Mouse (Mus musculus) forebrain, embryonic 16.5 days (tissue): ENCODE data around the gene Adam11. TPM values are rescaled to one million over a fixed set of nuclear protein-coding genes. Genes with fewer than 3 reads are reported as not detected.
A peak's percentile ranks its signal among the peaks of the same experiment; 100 is the strongest.
"Not testable (repeated sequence)": the region's sequence is repeated elsewhere in the genome, so short reads cannot be mapped to it uniquely, and the experiment has no call there.

Experiments used
- ATAC-seq: fragments of 200-750 bp; cut with Nextera tagmentation; 2 replicates; pipeline ENCODE4 v1.8.0; 2017; ENCODE audit warnings: mild to moderate bottlenecking, moderate library complexity
- H3K27ac ChIP-seq: fragments of 300-500 bp; sonication (generic); 2 replicates; pipeline ENCODE4 v1.5.1; 2014; ENCODE audit warnings: low read length, control low read depth
- H3K27me3 ChIP-seq: fragments of 300-500 bp; sonication (generic); replicated peaks from 2 replicates; pipeline ENCODE4 v1.6.1; 2014; ENCODE audit warnings: low read length; ENCODE audit not compliant: control insufficient read depth, insufficient read depth
- H3K36me3 ChIP-seq: fragments of 300-500 bp; sonication (generic); 2 replicates; pipeline ENCODE4 v1.6.1; 2014; ENCODE audit not compliant: control insufficient read depth, insufficient read depth
- H3K4me1 ChIP-seq: fragments of 300-500 bp; sonication (generic); replicated peaks from 2 replicates; pipeline ENCODE4 v1.6.1; 2014; ENCODE audit warnings: low read length; ENCODE audit not compliant: control insufficient read depth, insufficient read depth
- H3K4me2 ChIP-seq: fragments of 300-500 bp; sonication (generic); 2 replicates; pipeline ENCODE4 v1.6.1; 2014; ENCODE audit warnings: mild to moderate bottlenecking, low read length, control low read depth
- H3K4me3 ChIP-seq: fragments of 300-500 bp; sonication (generic); replicated peaks from 2 replicates; pipeline ENCODE4 v1.5.1; 2014; ENCODE audit warnings: mild to moderate bottlenecking, low read length, control low read depth
- H3K9ac ChIP-seq: fragments of 300-500 bp; sonication (generic); replicated peaks from 2 replicates; pipeline ENCODE4 v1.6.1; 2014; ENCODE audit warnings: low read depth, low read length, control low read depth
- H3K9me3 ChIP-seq: fragments of 300-500 bp; sonication (generic); 2 replicates; pipeline ENCODE4 v1.6.1; 2016; ENCODE audit warnings: low read length; ENCODE audit not compliant: control insufficient read depth
- WGBS: fragments of 180-500 bp; shearing (Covaris S2); extraction: QIAGEN DNeasy Blood & Tissue Kit; methylation state at CpG from one replicate; pipeline ENCODE4 v1.1.7; 2014; 5-methylcytosine and 5-hydroxymethylcytosine counted together
- polyA plus RNA-seq: library from polyadenylated mRNA; unstranded; fragments of >200 nt; fragmentation: Nextera tagmentation; extraction: Ambion mirVana; gene quantifications from 2 replicates; pipeline ENCODE4 v1.2.1, GENCODE M21; 2015

Adam11 gene
- polyA plus RNA-seq: 21.4 and 33.7 TPM in 2 replicates

DNA sequence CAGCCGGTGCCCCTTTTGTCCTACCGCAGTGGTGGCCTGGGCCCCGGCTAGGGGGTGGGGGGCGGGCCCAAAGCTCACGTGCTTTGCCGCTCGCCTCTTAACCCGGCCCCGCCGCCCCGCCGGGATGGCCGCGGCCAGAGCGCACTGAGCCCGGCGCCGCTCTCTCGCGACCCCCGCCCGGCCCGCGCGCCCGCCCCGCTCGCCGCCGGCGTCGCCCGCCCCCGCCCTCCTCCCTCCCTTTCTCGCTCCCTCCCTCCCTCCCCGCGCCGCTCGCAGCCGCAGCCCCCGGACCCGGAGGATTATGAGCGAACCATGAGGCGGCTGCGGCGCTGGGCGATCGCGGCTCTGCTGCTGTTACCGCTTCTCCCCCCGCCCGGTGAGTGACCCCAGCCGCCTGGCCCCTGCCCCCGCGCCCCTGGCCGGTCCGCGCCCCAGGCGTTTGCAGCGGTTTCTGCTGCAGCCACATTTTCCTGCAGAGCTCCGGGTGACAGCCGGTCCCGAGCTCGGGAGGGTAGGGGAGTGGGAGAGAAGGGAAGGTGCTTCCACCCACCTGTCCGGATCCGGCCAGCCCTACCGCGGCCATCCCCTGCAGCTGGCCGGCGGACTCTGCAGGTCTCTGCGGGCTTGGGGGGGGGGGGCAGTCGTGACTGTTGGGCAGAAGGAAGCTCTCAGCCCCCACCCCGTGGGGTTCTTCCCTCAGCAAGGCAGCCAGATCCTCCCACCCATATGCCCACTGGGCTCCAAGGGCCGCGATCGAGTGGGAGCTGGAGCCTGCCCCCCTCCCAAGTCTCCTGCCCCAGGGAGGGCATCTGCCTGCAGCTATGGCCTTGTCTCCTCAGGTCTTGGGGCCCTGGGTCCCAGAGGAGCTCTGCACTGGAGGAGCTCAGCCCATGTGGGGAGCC lies at the start of gene Adam11:
Gene Adam11 (plus strand): TSS at position 131 of the 902 bp plus-strand sequence.
- H3K9ac ChIP-seq: peak within 1 kb of the TSS; percentile 93
- H3K4me3 ChIP-seq: peak within 1 kb of the TSS; percentile 64
- H3K4me2 ChIP-seq: peak within 1 kb of the TSS; percentile 88
- H3K27me3 ChIP-seq: no peaks in the 10 kb centered on the region
- peak; percentile 59 for ATAC-seq
- WGBS: 0% methylated on average over 37 of the region's 76 CpGs
- no peaks in the 10 kb centered on the region for H3K9me3 ChIP-seq
- no peaks in the 10 kb centered on the region for H3K36me3 ChIP-seq
- H3K4me1 ChIP-seq: peaks cover 18% of the 10 kb centered on the region
- H3K27ac ChIP-seq: no peak within 1 kb of the TSS

DNA sequence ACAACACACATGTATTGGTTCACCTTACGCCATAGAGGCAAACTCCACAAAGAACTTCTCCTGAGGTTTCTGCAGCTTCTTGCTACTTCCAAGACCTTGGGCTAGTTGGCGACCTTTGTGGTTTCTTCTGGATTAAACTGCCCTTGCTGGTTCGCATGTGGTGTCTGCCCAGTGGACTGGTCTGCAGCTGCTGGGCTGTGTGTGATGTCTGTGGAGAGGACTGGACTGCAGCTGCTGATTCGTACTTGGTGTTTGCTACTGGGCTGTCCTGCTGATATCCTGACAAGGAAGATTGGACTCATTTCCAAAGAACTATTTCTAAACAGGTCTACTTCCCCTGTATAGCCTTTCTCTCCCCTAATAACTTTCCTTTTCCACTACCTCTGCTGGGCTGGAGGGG lies 48.8 kb upstream of the Adam11 start:
- Histone ChIP-seq H3K27ac (no peak overlapping the region), H3K9ac (no peak overlapping the region), H3K36me3 (no peaks in the 10 kb centered on the region), H3K27me3 (no peaks in the 10 kb centered on the region), H3K4me1 (no peaks in the 10 kb centered on the region), H3K4me2 (no peak overlapping the region), H3K9me3 (no peaks in the 10 kb centered on the region), H3K4me3 (no peak overlapping the region)
- ATAC-seq: no peak
- 94% methylated on average over 4 of the region's 4 CpGs for WGBS

DNA sequence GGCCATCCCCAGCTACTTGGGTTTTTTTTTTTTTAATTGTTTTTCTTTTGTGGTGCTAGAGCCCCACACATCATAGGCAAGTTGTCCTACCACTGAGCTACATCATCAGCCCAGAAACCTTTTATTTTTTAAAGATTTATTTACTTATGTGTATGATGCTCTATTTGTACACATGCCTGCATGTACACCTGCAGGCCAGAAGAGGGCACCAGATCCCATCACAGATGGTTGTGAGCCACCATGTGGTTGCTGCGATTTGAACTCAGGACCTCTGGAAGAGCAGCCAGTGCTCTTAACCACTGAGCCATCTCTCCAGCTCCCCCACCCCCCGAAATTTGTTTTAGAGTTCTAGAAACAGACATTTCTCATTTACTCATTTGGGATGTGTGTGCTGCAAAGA lies 46.7 kb upstream of the Adam11 start:
- H3K27me3 ChIP-seq, H3K36me3 ChIP-seq, H3K4me3 ChIP-seq, H3K27ac ChIP-seq, H3K4me2 ChIP-seq, H3K9ac ChIP-seq, H3K4me1 ChIP-seq, ATAC-seq, H3K9me3 ChIP-seq: not testable (repeated sequence)
- WGBS: 82% methylated on average over 2 of the region's 2 CpGs

DNA sequence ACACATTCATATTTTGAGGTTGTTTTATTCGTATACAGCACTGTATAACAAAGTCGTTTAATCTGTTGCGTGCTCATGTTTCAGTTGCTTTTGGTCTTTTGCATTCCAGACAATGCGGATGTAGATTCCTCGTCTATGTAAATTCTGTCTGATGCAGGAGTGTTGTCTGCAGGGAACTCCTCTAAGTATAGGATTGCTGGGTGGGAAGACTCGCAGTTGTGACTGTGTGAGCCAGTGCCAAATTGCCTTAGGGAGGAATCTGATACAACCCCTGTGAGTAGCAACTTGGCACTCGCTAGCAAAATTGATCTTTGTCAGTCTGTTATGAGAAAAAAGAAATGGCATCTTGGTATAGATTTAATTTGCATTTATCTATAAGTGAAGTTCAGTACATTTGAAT lies 45.1 kb upstream of the Adam11 start:
- Histone ChIP-seq H3K9ac (no peak overlapping the region), H3K4me3 (no peak overlapping the region), H3K36me3 (no peaks in the 10 kb centered on the region), H3K4me2 (no peak overlapping the region), H3K9me3 (no peaks in the 10 kb centered on the region; the same call in 1 of the 2 replicates), H3K27me3 (no peaks in the 10 kb centered on the region), H3K4me1 (no peaks in the 10 kb centered on the region), H3K27ac (no peak overlapping the region)
- ATAC-seq: no peak
- WGBS: 74% methylated on average over 7 of the region's 7 CpGs

DNA sequence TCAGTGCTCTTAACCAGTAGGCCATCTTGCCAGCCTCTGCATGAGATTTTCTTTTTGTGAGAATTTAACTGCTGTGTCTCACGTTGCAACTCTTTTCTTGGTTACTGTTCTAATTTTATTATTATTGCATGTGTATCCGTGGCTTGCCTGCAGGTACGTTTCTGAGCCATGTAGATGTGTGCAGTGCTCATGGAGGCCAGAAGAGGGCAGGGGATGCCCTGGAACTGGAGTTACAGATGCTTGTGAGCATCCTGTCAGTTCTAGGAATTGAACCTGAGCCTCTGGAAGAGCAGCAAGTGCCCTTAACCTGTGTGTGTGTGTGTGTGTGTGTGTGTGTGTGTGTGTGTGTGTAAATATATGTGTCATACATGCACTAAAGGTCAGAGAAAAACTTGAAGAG lies 35.7 kb upstream of the Adam11 start:
- ATAC-seq: no peak
- Histone ChIP-seq H3K9me3 (no peaks in the 10 kb centered on the region), H3K4me3 (no peak overlapping the region), H3K9ac (no peak overlapping the region), H3K4me2 (no peak overlapping the region), H3K27ac (no peak overlapping the region), H3K27me3 (no peaks in the 10 kb centered on the region), H3K4me1 (no peaks in the 10 kb centered on the region), H3K36me3 (no peaks in the 10 kb centered on the region)
- 34% methylated on average over 3 of the region's 3 CpGs for WGBS

DNA sequence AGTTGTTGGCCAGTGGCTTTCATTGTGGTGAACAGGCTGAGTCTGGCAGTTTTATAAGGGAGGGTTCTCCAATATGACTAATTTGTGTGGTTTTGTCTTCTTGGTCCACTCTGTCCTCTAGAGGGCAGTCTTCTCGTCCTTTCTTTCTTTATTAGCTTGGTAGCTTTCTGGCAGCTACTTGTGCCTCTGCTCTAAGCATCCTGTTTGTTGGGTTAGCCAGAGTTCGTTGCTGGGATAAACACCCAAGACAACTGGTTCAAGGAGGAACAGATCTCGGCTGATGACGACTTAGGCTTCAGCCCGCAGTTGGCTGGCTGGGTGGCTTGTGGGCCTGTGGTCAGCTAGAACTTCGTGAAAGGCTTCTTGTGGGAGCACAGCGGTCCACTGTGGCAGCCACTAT lies 32.6 kb upstream of the Adam11 start:
- no peak for ATAC-seq
- Histone ChIP-seq H3K4me1 (no peaks in the 10 kb centered on the region), H3K9ac (no peak overlapping the region), H3K27ac (no peak overlapping the region), H3K4me3 (no peak overlapping the region), H3K9me3 (no peaks in the 10 kb centered on the region), H3K27me3 (no peaks in the 10 kb centered on the region), H3K36me3 (no peaks in the 10 kb centered on the region), H3K4me2 (no peak overlapping the region)
- WGBS: 38% methylated on average over 7 of the region's 7 CpGs

DNA sequence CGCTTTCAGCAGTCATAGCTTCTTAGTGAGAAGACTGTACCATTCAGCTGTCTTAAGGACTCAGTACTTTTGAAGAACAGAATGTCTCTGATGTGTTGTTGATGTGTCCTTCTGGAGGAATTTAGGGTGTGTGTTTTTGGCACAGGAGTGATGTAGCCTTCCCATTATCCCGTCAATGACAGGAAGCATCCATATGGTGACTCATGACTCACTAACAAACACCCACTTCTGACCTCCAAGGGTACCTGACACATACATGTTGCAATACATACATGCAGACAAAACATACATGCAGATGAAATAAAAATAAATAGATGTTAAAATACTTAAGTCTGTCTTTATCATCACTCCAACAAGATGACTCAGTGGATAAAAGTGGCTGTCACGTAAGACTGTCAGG lies 31.4 kb upstream of the Adam11 start:
- Histone ChIP-seq H3K4me1 (no peaks in the 10 kb centered on the region), H3K4me3 (no peak overlapping the region), H3K4me2 (no peak overlapping the region), H3K36me3 (no peaks in the 10 kb centered on the region), H3K9ac (no peak overlapping the region), H3K27ac (no peak overlapping the region), H3K27me3 (no peaks in the 10 kb centered on the region), H3K9me3 (no peaks in the 10 kb centered on the region)
- no peak for ATAC-seq
- 86% methylated on average over 3 of the region's 3 CpGs for WGBS

DNA sequence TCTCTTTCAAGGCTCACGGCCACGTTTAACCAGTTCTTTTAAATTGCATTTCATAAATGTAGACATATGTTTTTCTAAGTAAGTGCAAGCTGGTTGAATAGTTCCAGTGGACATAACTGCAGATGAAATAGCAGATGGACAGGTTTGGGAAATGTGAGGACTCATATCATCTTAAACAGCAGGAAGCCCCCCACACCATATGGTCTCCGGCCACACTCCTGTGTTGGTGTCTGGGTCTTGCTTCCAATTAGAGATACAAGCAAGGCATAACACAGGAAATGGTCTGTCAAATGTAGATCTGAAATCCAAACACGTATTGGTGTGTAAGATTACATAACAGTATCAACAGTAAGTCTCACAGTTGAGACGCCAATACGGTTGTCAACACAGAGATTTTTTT lies 29.9 kb upstream of the Adam11 start:
- Histone ChIP-seq H3K4me3 (no peak overlapping the region), H3K9ac (no peak overlapping the region), H3K27ac (no peak overlapping the region), H3K9me3 (no peaks in the 10 kb centered on the region), H3K27me3 (no peaks in the 10 kb centered on the region), H3K4me1 (no peaks in the 10 kb centered on the region), H3K36me3 (no peaks in the 10 kb centered on the region), H3K4me2 (no peak overlapping the region)
- ATAC-seq: no peak
- WGBS: 73% methylated on average over 6 of the region's 6 CpGs

DNA sequence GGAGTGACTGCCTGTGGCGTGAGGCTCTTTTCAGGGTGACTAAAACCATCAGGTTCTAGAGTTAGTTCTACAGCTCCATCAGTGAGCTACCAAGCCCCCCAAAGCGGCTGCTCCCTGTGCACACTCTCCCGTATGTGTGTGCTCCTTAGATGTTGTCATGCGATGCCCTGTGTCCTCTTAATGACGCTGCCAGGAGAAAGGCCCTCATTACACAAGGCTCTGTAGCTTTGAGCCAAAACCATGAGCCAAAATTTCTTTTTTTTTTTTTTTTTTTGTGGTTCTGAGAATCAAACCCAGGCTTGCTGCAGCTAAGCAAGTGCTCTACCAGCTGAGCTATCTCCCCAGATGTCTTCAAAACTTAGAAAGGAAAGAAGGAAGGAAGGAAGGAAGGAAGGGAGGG lies 28.1 kb upstream of the Adam11 start:
- Histone ChIP-seq H3K9ac (no peak overlapping the region), H3K36me3 (no peaks in the 10 kb centered on the region), H3K4me2 (no peak overlapping the region), H3K27me3 (peaks cover 3% of the 10 kb centered on the region; the same call in 1 of the 2 replicates), H3K4me3 (no peak overlapping the region), H3K9me3 (no peaks in the 10 kb centered on the region), H3K27ac (no peak overlapping the region), H3K4me1 (no peaks in the 10 kb centered on the region)
- no peak for ATAC-seq
- WGBS: 56% methylated on average over 5 of the region's 5 CpGs
